Mouse (Mus musculus) T-cell, adult 66 days (primary cell): ENCODE data around the gene Psmd11. TPM values are rescaled to one million over a fixed set of nuclear protein-coding genes. Genes with fewer than 3 reads are reported as not detected.

ENCODE experiments used
- total RNA-seq, 2 experiments: library from RNA; stranded (reverse); gene quantifications; 3 replicates in 1 of 2; 4 replicates in 1 of 2; pipeline ENCODE4 v1.2.4; 2023

Gene Psmd11
- total RNA-seq = 100 to 1,000 TPM; 104 to 120 TPM

DNA sequence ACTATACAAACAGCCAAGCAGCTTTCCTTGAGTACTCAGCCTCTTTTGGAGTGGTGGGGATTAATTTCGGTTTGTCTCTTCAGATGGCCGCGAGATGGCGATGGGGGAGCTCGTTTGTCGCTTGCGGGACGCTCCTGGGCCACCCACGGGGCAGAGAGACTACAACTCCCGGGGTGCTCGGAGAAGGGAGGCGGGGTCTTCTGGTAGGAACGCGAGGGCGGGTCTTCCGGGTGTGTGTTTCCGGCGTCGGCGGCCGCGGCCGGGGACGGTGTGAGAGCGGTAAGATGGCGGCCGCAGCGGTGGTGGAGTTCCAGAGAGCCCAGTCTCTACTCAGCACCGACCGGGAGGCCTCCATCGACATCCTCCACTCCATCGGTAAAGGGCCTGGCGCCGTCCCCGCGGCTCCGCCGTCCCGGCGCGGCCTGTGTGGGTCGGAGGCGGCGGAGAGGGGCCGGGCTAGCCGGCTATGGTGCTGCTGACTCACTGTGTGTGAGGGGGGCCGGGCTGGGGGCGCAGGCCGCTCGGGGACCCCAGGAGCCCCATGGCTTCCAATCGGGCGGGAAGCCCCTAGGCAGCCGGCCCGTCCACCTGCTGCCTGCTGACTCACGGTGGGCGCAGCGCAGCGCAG, at the start of gene Psmd11:
Psmd11 (plus strand) TSS at position 235 of the 628 bp plus-strand sequence.

DNA sequence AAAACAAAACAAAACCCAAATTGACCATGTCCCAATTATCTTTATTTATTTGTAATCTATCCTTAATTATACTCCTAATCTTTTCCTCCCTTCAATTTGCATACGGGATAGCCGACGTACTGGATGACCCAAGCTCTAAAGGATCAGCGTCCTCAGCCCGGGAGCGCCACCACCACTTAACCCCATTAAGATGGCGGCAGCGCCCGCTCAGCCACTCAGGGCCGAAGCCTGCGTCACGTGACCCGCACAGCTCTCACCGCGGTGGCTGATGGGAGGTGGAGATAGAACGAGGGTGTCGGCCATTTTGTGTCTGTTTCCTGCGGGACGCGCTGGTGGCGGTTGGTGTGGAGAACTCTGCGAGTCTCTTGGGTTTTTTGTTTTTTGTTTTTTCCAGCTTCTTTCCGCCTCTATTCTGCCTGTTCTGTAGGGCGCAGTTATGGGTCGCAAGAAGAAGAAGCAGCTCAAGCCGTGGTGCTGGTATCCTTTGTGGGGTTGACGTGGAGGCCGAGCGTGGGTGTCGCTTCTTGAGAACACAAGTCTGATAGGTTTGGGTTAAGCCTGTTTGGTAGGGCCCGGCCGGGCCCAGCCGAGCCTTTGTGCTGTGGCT, 45.3 kb upstream of the Psmd11 start, which contains the start of gene Zfp207:
Zfp207 (plus strand) TSS at position 261 of the 607 bp plus-strand sequence.

DNA sequence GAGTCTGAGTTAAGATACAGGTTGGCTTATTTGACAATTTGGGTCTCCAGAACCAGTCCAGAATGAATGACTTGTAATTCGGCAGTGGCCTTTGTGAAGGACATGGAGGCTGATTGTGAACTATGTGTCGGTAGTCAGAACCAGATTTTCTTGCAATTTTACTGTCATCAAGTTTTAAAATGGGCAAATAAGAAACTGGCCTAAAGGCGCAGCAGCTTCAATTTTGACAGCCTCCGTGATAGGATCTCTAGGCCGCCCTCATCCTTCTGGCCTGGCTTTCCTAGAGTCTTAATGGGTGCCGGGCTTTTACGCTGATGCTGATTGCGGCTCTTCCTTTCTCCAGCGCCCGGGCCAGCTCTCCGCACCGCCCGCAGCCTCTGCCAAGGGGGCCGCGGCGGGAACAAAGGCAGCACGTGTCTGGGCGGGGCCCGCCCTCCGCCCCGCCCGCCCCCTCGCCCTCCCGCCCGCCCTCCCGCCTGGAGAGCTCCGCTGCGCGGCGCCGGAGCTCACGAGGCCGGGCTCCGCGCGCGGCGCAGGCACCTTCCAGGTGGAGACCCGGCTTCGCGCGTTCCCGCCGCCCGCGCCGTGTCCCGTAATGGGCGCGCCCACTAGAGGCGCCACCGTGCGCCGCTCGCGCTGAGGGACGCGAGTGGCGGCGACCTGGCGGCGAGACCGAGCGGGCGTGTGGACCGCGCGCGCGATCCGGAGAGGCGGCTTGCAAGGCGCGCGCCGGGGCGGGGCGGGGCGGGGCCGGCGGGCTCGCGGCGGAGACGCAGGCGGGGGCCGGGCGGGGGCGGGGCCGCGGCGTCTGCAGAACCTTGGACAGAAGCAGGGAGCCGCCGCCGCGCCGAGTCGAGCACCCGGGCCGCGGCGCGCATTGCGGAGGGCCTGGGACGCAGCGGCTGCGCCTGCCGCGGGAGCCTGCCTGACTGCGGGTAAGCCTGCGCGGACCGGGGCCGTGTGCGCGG, 48.1 kb downstream of the Psmd11 start, which contains the start of gene Cdk5r1:
Cdk5r1 (plus strand) TSS at position 802 of the 968 bp plus-strand sequence.

Other genes starting within 250 kb of the Psmd11 start
- gene Rnf135, start 244.8 kb upstream of the Psmd11 start, total RNA-seq = 1 to 10 TPM; 5.5 to 6.3 TPM
- gene Rhot1, start 219.6 kb upstream of the Psmd11 start, total RNA-seq = 10 to 100 TPM; 45.1 to 49.2 TPM
- gene Rhbdl3, start 127.7 kb upstream of the Psmd11 start, total RNA-seq = 1 to 10 TPM in 1 of 2 experiments, under 1 TPM in 1; 0.77 to 1.1 TPM
- 10 to 100 TPM; 15.6 to 16.1 TPM for gene 5730455P16Rik, start 50.6 kb upstream of the Psmd11 start, total RNA-seq
- 100 to 1,000 TPM; 180 to 210 TPM for gene Zfp207, start 45.3 kb upstream of the Psmd11 start, total RNA-seq
- 1 to 10 TPM; 4.3 to 4.8 TPM for gene Cdk5r1, start 48.4 kb downstream of the Psmd11 start, total RNA-seq